Mouse (Mus musculus) neural tube, embryonic 13.5 days (tissue): ENCODE measurements around the gene Zbtb32. TPM values are rescaled to one million over a fixed set of nuclear protein-coding genes. Genes with fewer than 3 reads are reported as not detected.

ENCODE experiments used
- ATAC-seq: fragments of 200-750 bp; cut with Nextera tagmentation; 2 replicates; pipeline ENCODE4 v1.8.0; 2017; ENCODE audit warnings: low read depth, mild to moderate bottlenecking, moderate TSS enrichment, moderate library complexity
- H3K27ac ChIP-seq: fragments of 300-500 bp; sonication (generic); replicated peaks from 2 replicates; pipeline ENCODE4 v1.5.1; 2015; ENCODE audit warnings: moderate library complexity, mild to moderate bottlenecking, inconsistent platforms
- H3K27me3 ChIP-seq: fragments of 300-500 bp; sonication (generic); 2 replicates; pipeline ENCODE4 v1.6.1; 2015; ENCODE audit warnings: mild to moderate bottlenecking, inconsistent platforms
- H3K36me3 ChIP-seq: fragments of 300-500 bp; sonication (generic); 2 replicates; pipeline ENCODE4 v1.6.1; 2015; ENCODE audit warnings: mild to moderate bottlenecking, inconsistent platforms
- H3K4me1 ChIP-seq: fragments of 300-500 bp; sonication (generic); replicated peaks from 2 replicates; pipeline ENCODE4 v1.6.1; 2015; ENCODE audit warnings: inconsistent platforms
- H3K4me2 ChIP-seq: fragments of 300-500 bp; sonication (generic); 2 replicates; pipeline ENCODE4 v1.6.1; 2015; ENCODE audit warnings: inconsistent platforms, mild to moderate bottlenecking, moderate library complexity
- H3K4me3 ChIP-seq: fragments of 300-500 bp; sonication (generic); 2 replicates; pipeline ENCODE4 v1.5.1; 2015; ENCODE audit warnings: mild to moderate bottlenecking, inconsistent platforms
- H3K9ac ChIP-seq: fragments of 300-500 bp; sonication (generic); 2 replicates; pipeline ENCODE4 v1.6.1; 2015; ENCODE audit warnings: moderate library complexity, mild to moderate bottlenecking, inconsistent platforms
- H3K9me3 ChIP-seq: fragments of 300-500 bp; sonication (generic); 2 replicates; pipeline ENCODE4 v1.6.1; 2016; ENCODE audit warnings: inconsistent platforms
- WGBS: fragments of 180-500 bp; shearing (Covaris S2); methylation state at CpG from one replicate; pipeline ENCODE4 v1.1.7; 2015; 5-methylcytosine and 5-hydroxymethylcytosine counted together
- microRNA-seq: library from miRNA; unstranded; fragments of <30 nt; microRNA quantifications from one replicate; pipeline ENCODE4, GENCODE M21; 2016
- polyA plus RNA-seq: library from polyadenylated mRNA; unstranded; fragments of >200 nt; fragmentation: Nextera tagmentation; extraction: Ambion mirVana; gene quantifications from 2 replicates; pipeline ENCODE4 v1.2.1, GENCODE M21; 2015

Zbtb32 gene
- polyA plus RNA-seq, 1 experiment from 2014 or later = 0.50 TPM

GRCm38 (mm10) chr7:30551445-30552101 lies 47.1 kb downstream of the Zbtb32 start:
- WGBS = 5% methylated on average over 10 of the region's 10 CpGs
- Histone ChIP-seq H3K9ac (peak overlapping the region; percentile 72), H3K27me3 (peaks cover 9% of the 10 kb centered on the region; the same call in 1 of the 2 replicates), H3K27ac (peak overlapping the region; percentile 93), H3K36me3 (peaks cover 38% of the 10 kb centered on the region), H3K4me1 (peaks cover 18% of the 10 kb centered on the region), H3K9me3 (no peaks in the 10 kb centered on the region), H3K4me2 (peak overlapping the region; percentile 87), H3K4me3 (peak overlapping the region; percentile 64)
- peak; percentile 70 for ATAC-seq

- H3K4me2 ChIP-seq = no peak overlapping the region
- H3K27me3 ChIP-seq = peaks cover 9% of the 10 kb centered on the region; the same call in 1 of the 2 replicates
- WGBS = 100% methylated on average over 1 of the region's 1 CpGs
- H3K9ac ChIP-seq = no peak overlapping the region
- ATAC-seq = no peak
- no peaks in the 10 kb centered on the region for H3K9me3 ChIP-seq
- no peak overlapping the region for H3K27ac ChIP-seq
- H3K36me3 ChIP-seq = peaks cover 37% of the 10 kb centered on the region
- no peak overlapping the region for H3K4me3 ChIP-seq
- peaks cover 18% of the 10 kb centered on the region for H3K4me1 ChIP-seq
These were observed 48.1 kb downstream of the Zbtb32 start for GRCm38 (mm10) chr7:30550603-30551002.

GRCm38 (mm10) chr7:30549880-30550279 lies 48.8 kb downstream of the Zbtb32 start:
- Histone ChIP-seq H3K36me3 (peaks cover 33% of the 10 kb centered on the region), H3K27me3 (peaks cover 9% of the 10 kb centered on the region; the same call in 1 of the 2 replicates), H3K9me3 (no peaks in the 10 kb centered on the region), H3K4me1 (peaks cover 18% of the 10 kb centered on the region), H3K27ac (no peak overlapping the region), H3K9ac (no peak overlapping the region), H3K4me2 (no peak overlapping the region), H3K4me3 (no peak overlapping the region)
- no peak for ATAC-seq
- 97% methylated on average over 2 of the region's 2 CpGs for WGBS

DNA sequence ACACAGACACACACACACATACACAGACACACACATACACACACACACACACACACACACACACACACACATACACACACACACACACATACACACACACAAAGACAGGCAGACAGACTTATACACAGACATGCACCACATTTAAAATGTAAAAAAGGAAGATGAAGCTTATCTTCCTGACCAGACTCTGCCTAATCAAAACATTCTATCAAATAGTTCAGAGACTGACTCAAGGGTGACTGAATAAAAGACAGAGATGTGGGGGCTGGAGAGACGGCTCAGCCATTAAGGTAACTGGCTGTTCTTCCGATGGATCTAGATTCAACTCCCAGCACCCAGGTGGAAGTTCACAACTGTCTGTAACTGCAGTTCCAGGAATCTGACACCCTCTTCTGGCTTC lies 54.4 kb downstream of the Zbtb32 start:
- Histone ChIP-seq H3K27me3 (no peaks in the 10 kb centered on the region), H3K4me1 (no peaks in the 10 kb centered on the region), H3K4me2 (no peak overlapping the region), H3K9me3 (no peaks in the 10 kb centered on the region), H3K9ac (no peak overlapping the region), H3K27ac (no peak overlapping the region), H3K36me3 (peaks cover 50% of the 10 kb centered on the region), H3K4me3 (no peak overlapping the region)
- WGBS = 88% methylated on average over 2 of the region's 2 CpGs
- no peak for ATAC-seq

GRCm38 (mm10) chr7:30540572-30540971 lies 58.1 kb downstream of the Zbtb32 start:
- Histone ChIP-seq H3K27ac (no peak overlapping the region), H3K9me3 (no peaks in the 10 kb centered on the region), H3K36me3 (peaks cover 32% of the 10 kb centered on the region), H3K4me3 (no peak overlapping the region), H3K4me2 (no peak overlapping the region), H3K27me3 (no peaks in the 10 kb centered on the region), H3K4me1 (peaks cover 5% of the 10 kb centered on the region), H3K9ac (no peak overlapping the region)
- no peak for ATAC-seq
- WGBS = 90% methylated on average over 7 of the region's 7 CpGs

Small RNA genes within 50 kb of the gene (microRNA-seq; reads per million reads assigned to microRNA genes)
- gene Gm38670 (0.74 reads per million), gene Mir3569 (not detected)

Other genes with a start within 250 kb of the Zbtb32 start
- 10.8 and 12.7 TPM in 2 replicates for gene Lrfn3, start 236.1 kb downstream of the Zbtb32 start, polyA plus RNA-seq
- gene Tyrobp, start 185.1 kb downstream of the Zbtb32 start, polyA plus RNA-seq = 35.3 and 40.8 TPM in 2 replicates
- gene Hcst, start 179.1 kb downstream of the Zbtb32 start, polyA plus RNA-seq = 1.0 TPM in 1 of 2 replicates, not detected in the other
- gene Nfkbid, start 177.2 kb downstream of the Zbtb32 start, polyA plus RNA-seq = 1.9 and 2.8 TPM in 2 replicates
- gene Aplp1, start 153.4 kb downstream of the Zbtb32 start, polyA plus RNA-seq = 528 and 571 TPM in 2 replicates
- gene Kirrel2, start 141.2 kb downstream of the Zbtb32 start, polyA plus RNA-seq = 3.3 and 3.9 TPM in 2 replicates
- 0.77 and 1.0 TPM in 2 replicates for gene Nphs1, start 140.6 kb downstream of the Zbtb32 start, polyA plus RNA-seq
- gene Prodh2, start 105.3 kb downstream of the Zbtb32 start, polyA plus RNA-seq = not detected in 2 replicates
- gene Arhgap33, start 63.8 kb downstream of the Zbtb32 start, polyA plus RNA-seq = 86.8 and 95.2 TPM in 2 replicates
- 6.6 TPM in 2 replicates for gene Hspb6, start 46.7 kb downstream of the Zbtb32 start, polyA plus RNA-seq
- 6.7 and 8.6 TPM in 2 replicates for gene Proser3, start 46.6 kb downstream of the Zbtb32 start, polyA plus RNA-seq
- gene Lin37, start 39.1 kb downstream of the Zbtb32 start, polyA plus RNA-seq = 60.9 and 62.9 TPM in 2 replicates
- gene U2af1l4, start 35.6 kb downstream of the Zbtb32 start, polyA plus RNA-seq = 92.6 and 113 TPM in 2 replicates
- 14.5 and 15.1 TPM in 2 replicates for gene Gm49396, start 35.6 kb downstream of the Zbtb32 start, polyA plus RNA-seq
- 126 and 147 TPM in 2 replicates for gene Psenen, start 35.3 kb downstream of the Zbtb32 start, polyA plus RNA-seq
- gene Igflr1, start 33.5 kb downstream of the Zbtb32 start, polyA plus RNA-seq = 4.8 and 6.0 TPM in 2 replicates
- 9.0 and 9.9 TPM in 2 replicates for gene Kmt2b, start 10.2 kb downstream of the Zbtb32 start, polyA plus RNA-seq
- 0.49 and 0.62 TPM in 2 replicates for gene Upk1a, start 13.9 kb upstream of the Zbtb32 start, polyA plus RNA-seq
- gene Cox6b1, start 27.2 kb upstream of the Zbtb32 start, polyA plus RNA-seq = 1,295 and 1,305 TPM in 2 replicates
- gene Etv2, start 36.9 kb upstream of the Zbtb32 start, polyA plus RNA-seq = not detected in 2 replicates
- 137 and 142 TPM in 2 replicates for gene Rbm42, start 51.4 kb upstream of the Zbtb32 start, polyA plus RNA-seq
- 22.0 and 22.7 TPM in 2 replicates for gene Haus5, start 66.1 kb upstream of the Zbtb32 start, polyA plus RNA-seq
- not detected in 2 replicates for gene Pmis2, start 72.7 kb upstream of the Zbtb32 start, polyA plus RNA-seq
- gene 2200002J24Rik, start 100.0 kb upstream of the Zbtb32 start, polyA plus RNA-seq = not detected in 2 replicates
- 0.80 and 1.6 TPM in 2 replicates for gene Atp4a, start 113.3 kb upstream of the Zbtb32 start, polyA plus RNA-seq
- 253 and 272 TPM in 2 replicates for gene Tmem147, start 130.6 kb upstream of the Zbtb32 start, polyA plus RNA-seq
- 1.6 and 2.9 TPM in 2 replicates for gene Gapdhs, start 144.8 kb upstream of the Zbtb32 start, polyA plus RNA-seq
- 1.2 and 2.8 TPM in 2 replicates for gene Sbsn, start 152.6 kb upstream of the Zbtb32 start, polyA plus RNA-seq
- gene Dmkn, start 164.8 kb upstream of the Zbtb32 start, polyA plus RNA-seq = 1.0 TPM in 1 of 2 replicates, not detected in the other
- 0.85 TPM in 1 of 2 replicates, not detected in the other for gene Krtdap, start 189.0 kb upstream of the Zbtb32 start, polyA plus RNA-seq
- gene Ffar2, start 224.9 kb upstream of the Zbtb32 start, polyA plus RNA-seq = 0.32 TPM in 1 of 2 replicates, not detected in the other